Mouse (Mus musculus) heart, adult 2 months (tissue): ENCODE results near the gene Cacna1d. TPM values are rescaled to one million over a fixed set of nuclear protein-coding genes. Genes with fewer than 3 reads are reported as not detected.

Experiments used
- DNase-seq, 2 experiments: peaks; one replicate each; pipeline ENCODE4 v3.0.0; 2021
- H3K27ac ChIP-seq: fragments of 200-600 bp; 2 replicates; pipeline ENCODE4 v1.8.1; 2022
- H3K27me3 ChIP-seq: fragments of 200-500 bp; 2 replicates; pipeline ENCODE4 v1.6.1; 2012; ENCODE audit warnings: mild to moderate bottlenecking, low read length, inconsistent platforms, mixed read lengths; ENCODE audit not compliant: control insufficient read depth, insufficient read depth
- H3K36me3 ChIP-seq: fragments of 200-500 bp; 2 replicates; pipeline ENCODE4 v1.6.1; 2012; ENCODE audit warnings: low read length, inconsistent platforms; ENCODE audit not compliant: control insufficient read depth, insufficient read depth
- H3K4me1 ChIP-seq: fragments of 200-500 bp; 2 replicates; pipeline ENCODE4 v1.6.1; 2011; ENCODE audit warnings: low read length; ENCODE audit not compliant: control insufficient read depth, insufficient read depth
- H3K4me3 ChIP-seq: fragments of 200-600 bp; 2 replicates; pipeline ENCODE4 v1.8.1; 2022
- H3K79me2 ChIP-seq: fragments of 200-500 bp; replicated peaks from 2 replicates; pipeline ENCODE4 v1.6.1; 2012; ENCODE audit warnings: mild to moderate bottlenecking, inconsistent platforms, low read length, moderate library complexity, mixed read lengths; ENCODE audit not compliant: control insufficient read depth, insufficient read depth
- H3K9ac ChIP-seq: fragments of 200-500 bp; 2 replicates; pipeline ENCODE4 v1.6.1; 2012; ENCODE audit warnings: low read depth, mild to moderate bottlenecking, control low read depth, inconsistent platforms, low read length, mixed read lengths
- CTCF ChIP-seq: fragments of 200-600 bp; IDR thresholded peaks from 2 replicates; pipeline ENCODE4 v1.8.1; 2022; ENCODE audit warnings: antibody characterized with exemption, mild to moderate bottlenecking, moderate library complexity
- EP300 ChIP-seq: fragments of 200-500 bp; IDR thresholded peaks from 2 replicates; pipeline ENCODE4 v1.6.1; 2011; ENCODE audit warnings: low read depth, low read length, control low read depth; ENCODE audit not compliant: insufficient read depth
- POLR2A ChIP-seq: fragments of 200-500 bp; IDR thresholded peaks from 2 replicates; pipeline ENCODE4 v1.6.1; 2011; ENCODE audit warnings: mild to moderate bottlenecking, low read depth, low read length, control low read depth; ENCODE audit not compliant: insufficient read depth
- WGBS: fragments of 180-500 bp; shearing (Covaris S2); methylation state at CpG from one replicate; pipeline ENCODE4 v1.1.7; 2018; 5-methylcytosine and 5-hydroxymethylcytosine counted together
- intact Hi-C: fragments of 180-260 bp; cut with DNase I; formaldehyde crosslinking; loops from one replicate; pipeline ENCODE4 v1.15.1; 2025
- polyA plus RNA-seq: library from polyadenylated mRNA; depleted of rRNA; stranded (reverse); fragments of >200 nt; gene quantifications from 2 replicates; pipeline ENCODE4 v1.2.3, GENCODE M21; 2012
- total RNA-seq, 2 experiments: library from RNA; stranded (reverse); gene quantifications; 2 replicates each; pipeline ENCODE4 v1.2.3; 2021

Gene Cacna1d
- total and polyA plus RNA-seq, 3 experiments: 1.3 to 3.0 (median 2.1) TPM

GRCm38 (mm10) chr14:30137961-30138360 is 353.3 kb downstream of the Cacna1d start:
- Histone ChIP-seq H3K4me3 (no peak overlapping the region), H3K4me1 (peaks cover 1% of the 10 kb centered on the region; the same call in 1 of the 2 replicates), H3K79me2 (no peaks in the 10 kb centered on the region), H3K36me3 (no peaks in the 10 kb centered on the region), H3K9ac (no peak overlapping the region), H3K27ac (no peak overlapping the region), H3K27me3 (no peaks in the 10 kb centered on the region)
- DNase-seq: no peak
- WGBS: 54% methylated on average over 3 of the region's 3 CpGs
- intact Hi-C loops: loop anchor here (1.0 to 10.0 kb wide), 6 partner anchors 79 to 537 kb away; no protein-coding TSS in a partner anchor
- TF ChIP-seq CTCF (no peak), POLR2A (no peak), EP300 (no peak)

- H3K4me1 ChIP-seq: peaks cover 1% of the 10 kb centered on the region; the same call in 1 of the 2 replicates
- WGBS: 3% methylated on average over 8 of the region's 8 CpGs
- TF ChIP-seq EP300 (peak; percentile 87; the same call in 1 of the 2 replicates), CTCF (peak; percentile 92), POLR2A (no peak)
- intact Hi-C loops: loop anchor here (1.0 to 10.0 kb wide), 6 partner anchors 80 to 538 kb away; no protein-coding TSS in a partner anchor
- no peaks in the 10 kb centered on the region for H3K27me3 ChIP-seq
- H3K4me3 ChIP-seq: no peak overlapping the region
- no peaks in the 10 kb centered on the region for H3K79me2 ChIP-seq
- no peak overlapping the region for H3K27ac ChIP-seq
- no peaks in the 10 kb centered on the region for H3K36me3 ChIP-seq
- no peak overlapping the region for H3K9ac ChIP-seq
- peak; percentile 72 to 80 for DNase-seq
Observed at GRCm38 (mm10) chr14:30136965-30137364, 354.3 kb downstream of the Cacna1d start.

DNA sequence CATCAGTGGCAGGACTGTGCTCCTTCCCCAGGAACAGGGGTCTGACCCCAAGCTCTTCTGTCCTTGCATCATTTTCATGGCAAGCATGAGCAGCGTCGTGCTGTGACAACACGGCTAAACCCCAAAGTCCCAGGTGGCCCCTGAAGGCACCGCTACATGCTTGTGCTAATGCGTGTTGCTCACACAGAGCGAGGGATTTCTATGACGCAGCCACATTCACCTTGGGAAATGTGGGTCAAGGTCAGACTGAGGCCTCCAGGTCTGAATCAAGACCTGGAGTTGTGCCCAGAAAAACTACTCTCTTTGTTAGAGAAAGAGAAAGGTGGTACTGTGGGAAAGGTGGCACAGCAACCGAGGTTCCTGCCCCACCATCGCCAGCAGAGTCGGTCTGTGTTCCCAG is 355.9 kb downstream of the Cacna1d start:
- H3K9ac ChIP-seq: no peak overlapping the region
- 76% methylated on average over 10 of the region's 10 CpGs for WGBS
- no peak overlapping the region for H3K4me3 ChIP-seq
- no peak overlapping the region for H3K27ac ChIP-seq
- no peak for DNase-seq
- peaks cover 1% of the 10 kb centered on the region; the same call in 1 of the 2 replicates for H3K4me1 ChIP-seq
- H3K79me2 ChIP-seq: no peaks in the 10 kb centered on the region
- no peaks in the 10 kb centered on the region for H3K36me3 ChIP-seq
- intact Hi-C loops: loop anchor here (5.0 to 10.0 kb wide), 4 partner anchors 82 to 539 kb away; no protein-coding TSS in a partner anchor
- TF ChIP-seq POLR2A: no peak
- TF ChIP-seq EP300: no peak
- no peak for TF ChIP-seq CTCF
- no peaks in the 10 kb centered on the region for H3K27me3 ChIP-seq

GRCm38 (mm10) chr14:30133684-30134083 is 357.6 kb downstream of the Cacna1d start:
- peaks cover 1% of the 10 kb centered on the region; the same call in 1 of the 2 replicates for H3K4me1 ChIP-seq
- DNase-seq: no peak
- no peaks in the 10 kb centered on the region for H3K79me2 ChIP-seq
- no peak overlapping the region for H3K4me3 ChIP-seq
- H3K9ac ChIP-seq: no peak overlapping the region
- 77% methylated on average over 3 of the region's 3 CpGs for WGBS
- no peaks in the 10 kb centered on the region for H3K36me3 ChIP-seq
- no peaks in the 10 kb centered on the region for H3K27me3 ChIP-seq
- TF ChIP-seq CTCF (no peak), EP300 (no peak), POLR2A (no peak)
- no peak overlapping the region for H3K27ac ChIP-seq
- intact Hi-C loops: loop anchor here (10.0 kb wide), 1 partner anchor 541 kb away; no protein-coding TSS in a partner anchor

DNA sequence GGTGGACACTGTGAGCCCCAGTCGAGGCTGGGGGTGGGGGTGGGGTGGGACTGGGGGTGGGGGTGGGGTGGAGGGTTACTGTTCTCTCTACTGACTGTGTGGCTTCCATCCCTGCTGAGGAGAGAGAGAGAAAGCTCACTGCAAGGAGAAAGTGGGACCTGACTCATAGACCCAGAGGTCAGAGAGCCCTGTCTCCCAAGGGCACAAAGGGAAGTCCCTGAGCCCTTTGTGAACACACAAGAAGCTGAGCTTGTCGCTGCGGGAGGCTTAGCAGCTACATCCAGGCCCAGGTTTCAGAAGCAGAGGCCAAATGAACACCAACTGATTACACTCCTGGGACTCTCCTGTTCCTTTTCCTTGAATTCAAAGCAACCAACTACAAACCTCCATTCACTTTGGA is 360.0 kb downstream of the Cacna1d start:
- no peak for TF ChIP-seq CTCF
- DNase-seq: no peak
- Histone ChIP-seq H3K36me3 (no peaks in the 10 kb centered on the region), H3K27ac (no peak overlapping the region), H3K79me2 (no peaks in the 10 kb centered on the region), H3K9ac (no peak overlapping the region), H3K4me1 (no peaks in the 10 kb centered on the region), H3K27me3 (no peaks in the 10 kb centered on the region), H3K4me3 (no peak overlapping the region)
- WGBS: 23% methylated on average over 3 of the region's 3 CpGs
- intact Hi-C loops: loop anchor here (10.0 kb wide), 1 partner anchor 544 kb away; no protein-coding TSS in a partner anchor

GRCm38 (mm10) chr14:30130092-30130491 is 361.2 kb downstream of the Cacna1d start:
- no peak overlapping the region for H3K27ac ChIP-seq
- no peaks in the 10 kb centered on the region for H3K27me3 ChIP-seq
- no peak for TF ChIP-seq CTCF
- no peak for TF ChIP-seq EP300
- no peak for TF ChIP-seq POLR2A
- DNase-seq: no peak
- no peaks in the 10 kb centered on the region for H3K36me3 ChIP-seq
- no peak overlapping the region for H3K4me3 ChIP-seq
- intact Hi-C loops: loop anchor here (10.0 kb wide), 1 partner anchor 545 kb away; no protein-coding TSS in a partner anchor
- H3K9ac ChIP-seq: no peak overlapping the region
- WGBS: 91% methylated on average over 9 of the region's 9 CpGs
- no peaks in the 10 kb centered on the region for H3K79me2 ChIP-seq
- H3K4me1 ChIP-seq: no peaks in the 10 kb centered on the region
